Mouse (Mus musculus): ENCODE data around the gene Lpxn. TPM values are rescaled to one million over a fixed set of nuclear protein-coding genes. Genes with fewer than 3 reads are reported as not detected.
A peak's percentile ranks its signal among the peaks of the same experiment; 100 is the strongest.

The Lpxn gene
- total RNA-seq (2014; rRNA removed): 0.83 and 1.8 TPM in 2 replicates
- polyA plus RNA-seq (2015; fragmentation: Nextera tagmentation; extraction: Ambion mirVana): 1.1 and 1.2 TPM in 2 replicates

DNA sequence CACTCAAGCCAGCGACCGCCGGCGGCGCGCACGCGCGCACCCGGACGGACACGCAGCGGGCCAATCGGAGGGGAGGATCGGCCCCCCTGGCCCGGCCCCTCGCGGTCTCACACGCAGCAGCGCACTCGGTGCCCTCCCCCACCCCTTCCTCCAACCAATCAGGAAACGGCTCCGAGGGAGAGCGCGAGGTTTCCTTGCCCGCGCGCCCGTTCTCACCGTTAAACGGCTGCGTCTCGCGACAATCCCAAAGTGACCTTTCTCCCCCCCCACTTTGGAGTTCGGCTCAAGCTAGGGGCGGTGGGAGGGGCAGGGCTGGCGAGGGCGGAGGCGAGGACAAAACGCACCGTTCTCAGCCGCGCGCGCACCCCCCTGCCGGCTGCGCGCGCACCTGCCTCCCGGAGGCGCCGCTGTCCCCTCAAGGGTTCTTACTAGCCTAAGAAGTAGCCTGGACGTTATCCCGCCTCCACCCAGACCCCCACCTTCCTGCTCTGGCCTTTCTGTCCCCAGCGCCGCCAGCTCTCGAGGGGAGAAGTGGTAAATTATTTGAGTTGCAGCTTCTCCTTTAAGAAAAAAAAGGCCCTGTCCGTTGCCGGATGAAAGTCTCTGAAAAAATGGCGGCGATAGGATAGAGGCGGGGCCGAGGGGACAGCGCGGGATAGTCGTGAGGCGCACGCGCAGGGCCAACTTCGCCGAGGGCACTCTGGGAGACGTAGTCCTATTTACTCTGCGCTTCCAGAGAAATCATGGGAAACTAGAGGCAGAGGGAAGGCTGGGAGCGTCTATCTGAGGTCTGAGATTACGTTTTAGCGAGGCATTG lies at the start of gene Lpxn, which contains the start of gene Zfp91:
Gene Lpxn (plus strand): TSS at position 683 of the 817 bp plus-strand sequence.
Gene Zfp91 (minus strand): TSS at position 616 of the 817 bp plus-strand sequence.
- under 1% methylated on average over 58 of the region's 76 CpGs for WGBS
- DNase-seq (ENCODE audit: low spot score): peak; percentile 99

DNA sequence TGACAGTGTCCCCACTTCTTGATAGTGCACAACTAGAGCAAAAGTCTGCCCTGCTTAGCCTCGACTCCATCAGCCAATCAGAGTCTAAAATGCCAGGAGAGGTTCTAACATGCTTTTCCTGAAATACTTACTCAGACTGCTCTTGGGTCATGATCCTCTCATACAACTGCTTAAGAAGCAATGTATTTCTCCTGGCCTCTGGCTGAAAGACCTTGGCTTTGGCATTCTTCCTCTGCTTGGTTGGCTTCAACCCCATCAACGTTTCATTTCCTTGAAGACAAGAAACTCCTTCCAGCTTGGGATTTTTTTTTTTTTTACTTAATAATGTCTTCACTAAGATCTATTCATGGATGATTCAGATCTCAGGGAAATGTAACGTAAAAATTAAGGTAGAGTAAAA lies 39.7 kb upstream of the Lpxn start:
- Histone ChIP-seq H3K9ac (replicated peaks; ENCODE audit: low read length) (no peak overlapping the region), H3K4me2 (ENCODE audit: low read depth, low read length) (no peak overlapping the region), H3K36me3 (ENCODE audit: insufficient read depth, low read length) (no peaks in the 10 kb centered on the region), H3K4me3 (ENCODE audit: low read length) (no peak overlapping the region), H3K4me1 (ENCODE audit: insufficient read depth, low read length) (no peaks in the 10 kb centered on the region), H3K9me3 (ENCODE audit: low read length) (no peaks in the 10 kb centered on the region), H3K27me3 (ENCODE audit: insufficient read depth, low read length) (no peaks in the 10 kb centered on the region), H3K27ac (no peak overlapping the region)
- ATAC-seq: no peak
- DNase-seq (ENCODE audit: low spot score): no peak
- no peak for TF ChIP-seq CTCF (IDR thresholded peaks at IDR 0.05; ENCODE audit: low read depth)
- 79% methylated on average over 3 of the region's 3 CpGs for WGBS

More for the DNA sequence above, at the start of gene Lpxn, which contains the start of gene Zfp91:
- H3K27me3 ChIP-seq (ENCODE audit: insufficient read depth, low read length): no peaks in the 10 kb centered on the region
- H3K4me2 ChIP-seq (ENCODE audit: low read depth, low read length): peak within 1 kb of the TSS; percentile 86
- peak; percentile 96 for ATAC-seq
- H3K27ac ChIP-seq: peak within 1 kb of the TSS; percentile 100
- H3K4me3 ChIP-seq (ENCODE audit: low read length): peak within 1 kb of the TSS; percentile 97
- TF ChIP-seq CTCF (IDR thresholded peaks at IDR 0.05; ENCODE audit: low read depth): no peak
- no peaks in the 10 kb centered on the region for H3K36me3 ChIP-seq (ENCODE audit: insufficient read depth, low read length)
- no peaks in the 10 kb centered on the region for H3K9me3 ChIP-seq (ENCODE audit: low read length)
- peak within 1 kb of the TSS; percentile 99 for H3K9ac ChIP-seq (replicated peaks; ENCODE audit: low read length)
- H3K4me1 ChIP-seq (ENCODE audit: insufficient read depth, low read length): peaks cover 5% of the 10 kb centered on the region; the same call in 1 of the 2 replicates

DNA sequence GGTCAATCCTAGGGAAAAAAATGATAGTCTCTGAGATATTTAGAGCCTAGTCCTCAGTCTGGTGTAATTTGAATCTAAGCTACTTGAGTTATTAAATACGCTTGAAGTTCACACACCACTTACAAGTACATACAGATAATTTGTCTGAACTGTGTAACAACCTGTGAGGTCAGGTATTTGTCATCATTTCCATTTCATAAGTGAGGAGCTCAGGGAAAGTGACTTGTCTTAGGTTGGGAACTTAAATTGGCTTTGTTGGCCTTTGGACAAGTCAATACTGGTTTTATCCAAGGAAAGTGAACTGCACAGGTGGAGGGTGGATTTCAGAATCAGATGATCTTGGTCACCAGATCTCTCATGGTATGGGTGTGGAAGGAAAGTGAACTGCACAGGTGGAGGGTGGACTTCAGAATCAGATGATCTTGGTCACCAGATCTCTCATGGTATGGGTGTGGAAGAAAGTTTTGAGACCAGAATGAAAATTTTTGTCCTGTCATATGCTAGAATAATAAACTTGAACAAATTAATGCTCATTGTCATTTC lies 37.0 kb upstream of the Lpxn start:
- no peak overlapping the region for H3K4me2 ChIP-seq (ENCODE audit: low read depth, low read length)
- H3K9ac ChIP-seq (replicated peaks; ENCODE audit: low read length): no peak overlapping the region
- no peak for DNase-seq (ENCODE audit: low spot score)
- no peaks in the 10 kb centered on the region for H3K27me3 ChIP-seq (ENCODE audit: insufficient read depth, low read length)
- H3K36me3 ChIP-seq (ENCODE audit: insufficient read depth, low read length): peaks cover 16% of the 10 kb centered on the region
- WGBS: 92% methylated on average over 1 of the region's 1 CpGs
- H3K4me3 ChIP-seq (ENCODE audit: low read length): no peak overlapping the region
- ATAC-seq: no peak
- H3K4me1 ChIP-seq (ENCODE audit: insufficient read depth, low read length): no peaks in the 10 kb centered on the region
- no peak for TF ChIP-seq CTCF (IDR thresholded peaks at IDR 0.05; ENCODE audit: low read depth)
- no peaks in the 10 kb centered on the region for H3K9me3 ChIP-seq (ENCODE audit: low read length)
- no peak overlapping the region for H3K27ac ChIP-seq

DNA sequence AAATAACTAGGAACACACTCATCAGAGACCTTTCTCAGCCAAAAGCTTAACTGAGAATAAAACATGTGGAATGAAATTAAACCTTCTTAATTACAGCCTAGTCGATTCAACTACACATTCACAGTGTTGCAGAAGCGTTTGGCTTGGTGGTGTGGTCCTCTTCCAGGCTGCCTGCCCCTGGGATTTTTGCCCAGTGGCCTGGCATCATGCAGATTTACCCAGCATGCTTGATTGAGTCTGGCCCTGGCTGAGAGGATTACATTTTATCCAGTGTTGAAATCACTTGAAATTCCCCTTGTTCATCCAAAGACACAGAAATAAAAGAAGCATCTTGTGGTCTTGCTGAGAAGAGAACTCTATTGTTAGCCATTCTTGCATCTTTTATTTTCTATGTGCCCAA lies 36.3 kb upstream of the Lpxn start:
- H3K36me3 ChIP-seq (ENCODE audit: insufficient read depth, low read length): peaks cover 22% of the 10 kb centered on the region
- no peaks in the 10 kb centered on the region for H3K27me3 ChIP-seq (ENCODE audit: insufficient read depth, low read length)
- TF ChIP-seq CTCF (IDR thresholded peaks at IDR 0.05; ENCODE audit: low read depth): no peak
- no peaks in the 10 kb centered on the region for H3K9me3 ChIP-seq (ENCODE audit: low read length)
- H3K9ac ChIP-seq (replicated peaks; ENCODE audit: low read length): no peak overlapping the region
- H3K4me1 ChIP-seq (ENCODE audit: insufficient read depth, low read length): no peaks in the 10 kb centered on the region
- H3K27ac ChIP-seq: no peak overlapping the region
- no peak overlapping the region for H3K4me3 ChIP-seq (ENCODE audit: low read length)
- ATAC-seq: peak; percentile 69; the same call in 1 of the 2 replicates
- DNase-seq (ENCODE audit: low spot score): peak; percentile 70
- H3K4me2 ChIP-seq (ENCODE audit: low read depth, low read length): no peak overlapping the region
- 32% methylated on average over 2 of the region's 2 CpGs for WGBS

DNA sequence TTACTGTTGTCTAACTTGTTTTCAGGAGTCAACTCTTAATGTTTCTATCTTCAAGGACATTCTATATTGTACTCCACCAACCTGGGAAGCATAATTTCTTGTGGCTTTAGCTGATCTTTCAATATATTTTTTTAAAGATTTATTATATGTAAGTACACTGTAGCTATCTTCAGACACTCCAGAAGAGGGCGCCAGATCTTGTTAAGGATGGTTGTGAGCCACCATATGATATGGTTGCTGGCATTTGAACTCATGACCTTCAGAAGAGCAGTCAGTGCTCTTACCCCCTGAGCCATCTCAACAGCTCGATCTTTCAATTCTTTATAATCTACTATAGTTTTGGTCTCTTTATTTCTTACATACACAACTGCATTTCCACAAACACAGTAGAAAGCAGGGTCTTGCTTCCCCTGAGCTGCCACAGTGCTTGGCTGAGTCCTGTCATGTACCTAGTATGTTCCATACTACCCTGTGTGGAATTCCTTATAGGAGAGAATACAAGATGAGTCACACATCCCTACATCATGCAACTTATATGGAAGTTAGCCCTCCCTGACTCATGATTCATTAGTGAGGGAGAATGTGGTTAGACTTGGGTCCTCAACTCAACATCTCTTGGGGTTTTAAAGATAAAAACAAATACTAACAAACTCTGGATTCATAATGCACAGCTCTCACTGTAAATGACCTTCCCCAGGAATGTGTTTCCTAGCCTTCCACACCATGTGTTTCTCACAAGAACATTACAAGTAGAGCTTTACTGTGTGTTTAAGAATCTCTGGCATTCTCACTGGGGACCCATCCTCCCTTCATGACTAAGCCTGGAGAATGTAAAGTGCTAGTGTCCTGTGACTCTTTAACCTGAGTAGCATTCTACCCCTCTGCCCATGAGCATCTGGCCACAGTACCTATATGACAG lies 33.5 kb upstream of the Lpxn start:
- WGBS: 61% methylated on average over 2 of the region's 2 CpGs
- no peak for ATAC-seq
- no peak overlapping the region for H3K4me3 ChIP-seq (ENCODE audit: low read length)
- peak; percentile 34; the same call in 1 of the 2 replicates for TF ChIP-seq CTCF (IDR thresholded peaks at IDR 0.05; ENCODE audit: low read depth)
- no peaks in the 10 kb centered on the region for H3K27me3 ChIP-seq (ENCODE audit: insufficient read depth, low read length)
- peaks cover 25% of the 10 kb centered on the region for H3K36me3 ChIP-seq (ENCODE audit: insufficient read depth, low read length)
- no peak overlapping the region for H3K27ac ChIP-seq
- no peak overlapping the region for H3K9ac ChIP-seq (replicated peaks; ENCODE audit: low read length)
- no peaks in the 10 kb centered on the region for H3K4me1 ChIP-seq (ENCODE audit: insufficient read depth, low read length)
- no peak overlapping the region for H3K4me2 ChIP-seq (ENCODE audit: low read depth, low read length)
- no peaks in the 10 kb centered on the region for H3K9me3 ChIP-seq (ENCODE audit: low read length)
- no peak for DNase-seq (ENCODE audit: low spot score)

DNA sequence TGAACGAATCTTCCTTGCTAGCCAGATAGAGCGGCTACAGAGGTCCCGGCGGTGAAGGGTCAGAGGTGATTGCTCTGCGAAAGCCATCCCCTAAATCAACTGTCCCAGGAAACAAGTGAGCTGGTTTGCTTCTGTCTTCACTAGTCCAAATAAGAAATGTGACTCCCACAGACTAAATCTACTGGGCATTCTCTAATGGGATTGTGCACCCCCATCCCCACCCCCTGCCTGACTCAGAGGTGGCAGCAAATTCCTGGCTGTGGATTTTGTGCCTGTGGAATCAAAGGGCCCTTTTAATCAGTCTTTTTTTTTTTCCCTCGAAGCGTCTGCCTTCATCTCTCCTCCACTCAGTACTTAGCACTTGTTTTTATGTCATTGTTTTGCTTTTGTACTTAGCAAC lies 30.7 kb upstream of the Lpxn start, which contains the start of gene Cntf:
Gene Cntf (minus strand): TSS at position 325 of the 400 bp plus-strand sequence.
- Histone ChIP-seq H3K36me3 (ENCODE audit: insufficient read depth, low read length) (peaks cover 47% of the 10 kb centered on the region), H3K4me1 (ENCODE audit: insufficient read depth, low read length) (no peaks in the 10 kb centered on the region)

More for the DNA sequence above, 30.7 kb upstream of the Lpxn start, which contains the start of gene Cntf:
- DNase-seq (ENCODE audit: low spot score) (no peak), ATAC-seq (no peak)
- 63% methylated on average over 7 of the region's 7 CpGs for WGBS
- no peak within 1 kb of the TSS for H3K4me3 ChIP-seq (ENCODE audit: low read length)
- no peak within 1 kb of the TSS for H3K4me2 ChIP-seq (ENCODE audit: low read depth, low read length)
- no peak within 1 kb of the TSS for H3K27ac ChIP-seq
- no peak within 1 kb of the TSS for H3K9ac ChIP-seq (replicated peaks; ENCODE audit: low read length)
- no peaks in the 10 kb centered on the region for H3K27me3 ChIP-seq (ENCODE audit: insufficient read depth, low read length)
- no peak for TF ChIP-seq CTCF (IDR thresholded peaks at IDR 0.05; ENCODE audit: low read depth)
- no peaks in the 10 kb centered on the region for H3K9me3 ChIP-seq (ENCODE audit: low read length)

All from hindbrain, postnatal 0 days (tissue).